Mouse (Mus musculus): ENCODE measurements at regions not wholly inside any gene's neighbourhood (a gene's known extent, or its start where the extent isn't known, plus 50 kb on each side); places are given as distances from the start of the nearest gene placed in this dataset.
"Not testable (repeated sequence)": the region's sequence is repeated elsewhere in the genome, so short reads cannot be mapped to it uniquely, and the experiment has no call there.

DNA sequence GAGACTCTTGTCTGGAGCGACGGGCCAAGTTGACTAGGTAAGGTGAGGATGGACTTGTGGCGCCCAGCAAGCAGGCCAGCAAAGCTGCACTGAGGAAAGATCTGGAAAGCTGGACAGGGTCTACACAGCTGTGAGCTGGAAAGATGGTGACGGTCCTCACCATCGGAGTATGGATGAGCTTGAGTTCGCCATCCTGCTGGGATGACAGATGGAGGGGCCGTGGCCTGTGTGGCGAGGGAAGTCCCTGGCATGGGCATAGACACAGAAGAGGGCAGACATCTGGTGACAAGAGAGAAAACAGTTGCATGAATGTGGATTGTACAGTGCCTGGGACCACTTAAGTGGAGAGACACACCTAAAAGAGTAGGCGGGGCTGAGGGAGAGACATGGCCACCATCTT is 57.6 kb downstream of the Tmem270 start:
- no peak overlapping the region for H3K27ac ChIP-seq
- H3K4me1 ChIP-seq (replicated peaks): no peaks in the 10 kb centered on the region
- ATAC-seq: no peak
- H3K4me2 ChIP-seq (replicated peaks): no peak overlapping the region
- H3K9ac ChIP-seq: no peak overlapping the region
- no peaks in the 10 kb centered on the region for H3K27me3 ChIP-seq (replicated peaks)
- WGBS: 94% methylated on average over 9 of the region's 9 CpGs
- H3K36me3 ChIP-seq: no peaks in the 10 kb centered on the region
- H3K9me3 ChIP-seq: no peaks in the 10 kb centered on the region
- H3K4me3 ChIP-seq (replicated peaks): no peak overlapping the region

- ATAC-seq: no peak
- H3K27me3 ChIP-seq (replicated peaks): no peaks in the 10 kb centered on the region
- no peak overlapping the region for H3K27ac ChIP-seq
- H3K4me2 ChIP-seq (replicated peaks): no peak overlapping the region
- H3K9ac ChIP-seq: no peak overlapping the region
- no peak overlapping the region for H3K4me3 ChIP-seq (replicated peaks)
- 93% methylated on average over 13 of the region's 13 CpGs for WGBS
- H3K4me1 ChIP-seq (replicated peaks): no peaks in the 10 kb centered on the region
- H3K9me3 ChIP-seq: no peaks in the 10 kb centered on the region
- H3K36me3 ChIP-seq: no peaks in the 10 kb centered on the region
Observed at GRCm38 (mm10) chr5:134848571-134848970, 58.0 kb downstream of the Tmem270 start.

DNA sequence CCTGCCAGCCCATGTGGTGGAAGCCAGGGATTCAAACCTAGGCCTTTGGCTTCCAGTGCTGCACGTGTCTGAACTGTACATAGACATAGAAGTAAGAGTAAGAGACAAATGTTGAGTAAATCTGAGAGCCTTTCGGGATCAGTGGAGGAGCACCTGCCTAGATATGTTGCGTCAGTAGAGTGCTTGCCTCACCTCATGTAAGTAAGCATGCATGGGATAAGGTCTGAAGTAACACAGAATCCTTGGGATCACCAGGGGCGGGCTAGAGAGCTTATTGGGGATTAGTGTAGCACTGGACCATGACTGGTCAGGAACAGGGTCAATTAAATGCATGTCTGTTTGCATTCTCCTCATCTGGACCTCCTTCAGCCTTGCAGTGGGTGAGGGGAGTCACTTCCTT is 61.1 kb downstream of the Tmem270 start:
- H3K36me3 ChIP-seq: no peaks in the 10 kb centered on the region
- no peak overlapping the region for H3K9ac ChIP-seq
- H3K4me3 ChIP-seq (replicated peaks): no peak overlapping the region
- ATAC-seq: no peak
- H3K4me2 ChIP-seq (replicated peaks): no peak overlapping the region
- H3K27ac ChIP-seq: no peak overlapping the region
- H3K4me1 ChIP-seq (replicated peaks): no peaks in the 10 kb centered on the region
- WGBS: 85% methylated on average over 4 of the region's 4 CpGs
- H3K9me3 ChIP-seq: no peaks in the 10 kb centered on the region
- H3K27me3 ChIP-seq (replicated peaks): no peaks in the 10 kb centered on the region

GRCm38 (mm10) chr5:134844216-134844615 is 62.3 kb downstream of the Tmem270 start:
- 72% methylated on average over 3 of the region's 3 CpGs for WGBS

GRCm38 (mm10) chr5:134841205-134841980 is 65.1 kb downstream of the Tmem270 start:
- H3K36me3 ChIP-seq: no peaks in the 10 kb centered on the region
- no peaks in the 10 kb centered on the region for H3K27me3 ChIP-seq (replicated peaks)
- H3K4me2 ChIP-seq (replicated peaks): no peak overlapping the region
- no peak overlapping the region for H3K9ac ChIP-seq
- no peak overlapping the region for H3K4me3 ChIP-seq (replicated peaks)
- no peak for ATAC-seq
- no peak overlapping the region for H3K27ac ChIP-seq
- H3K4me1 ChIP-seq (replicated peaks): no peaks in the 10 kb centered on the region
- WGBS: 89% methylated on average over 7 of the region's 7 CpGs
- H3K9me3 ChIP-seq: no peaks in the 10 kb centered on the region

More at GRCm38 (mm10) chr5:134844216-134844615, 62.3 kb downstream of the Tmem270 start:
- H3K9ac ChIP-seq; H3K4me3 ChIP-seq (replicated peaks); H3K4me1 ChIP-seq (replicated peaks); H3K27ac ChIP-seq; H3K27me3 ChIP-seq (replicated peaks); ATAC-seq; H3K36me3 ChIP-seq; H3K4me2 ChIP-seq (replicated peaks); H3K9me3 ChIP-seq: not testable (repeated sequence)

DNA sequence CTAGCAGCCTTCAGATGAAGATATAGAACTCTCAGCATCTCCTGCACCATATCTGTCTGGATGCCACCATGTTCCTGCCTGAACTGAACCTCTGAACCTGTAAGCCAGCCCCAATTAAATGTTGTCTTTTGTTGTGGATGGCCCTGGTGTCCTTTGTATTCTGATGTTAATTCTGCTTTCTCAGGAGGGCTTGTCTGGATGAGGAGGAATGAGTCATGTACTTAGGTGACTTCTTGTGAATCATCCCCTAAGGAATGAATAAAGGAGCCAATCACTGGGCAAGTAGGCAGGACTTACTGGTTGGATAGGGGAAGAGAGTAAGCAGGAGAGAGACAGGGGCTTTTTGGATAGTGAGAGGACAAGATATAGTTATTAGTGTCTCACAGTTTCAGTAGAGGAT is 70.0 kb downstream of the Tmem270 start:
- Histone ChIP-seq H3K4me2 (replicated peaks) (no peak overlapping the region), H3K36me3 (no peaks in the 10 kb centered on the region), H3K27ac (no peak overlapping the region), H3K27me3 (replicated peaks) (no peaks in the 10 kb centered on the region), H3K4me1 (replicated peaks) (no peaks in the 10 kb centered on the region), H3K4me3 (replicated peaks) (no peak overlapping the region), H3K9ac (no peak overlapping the region), H3K9me3 (no peaks in the 10 kb centered on the region)
- ATAC-seq: no peak

DNA sequence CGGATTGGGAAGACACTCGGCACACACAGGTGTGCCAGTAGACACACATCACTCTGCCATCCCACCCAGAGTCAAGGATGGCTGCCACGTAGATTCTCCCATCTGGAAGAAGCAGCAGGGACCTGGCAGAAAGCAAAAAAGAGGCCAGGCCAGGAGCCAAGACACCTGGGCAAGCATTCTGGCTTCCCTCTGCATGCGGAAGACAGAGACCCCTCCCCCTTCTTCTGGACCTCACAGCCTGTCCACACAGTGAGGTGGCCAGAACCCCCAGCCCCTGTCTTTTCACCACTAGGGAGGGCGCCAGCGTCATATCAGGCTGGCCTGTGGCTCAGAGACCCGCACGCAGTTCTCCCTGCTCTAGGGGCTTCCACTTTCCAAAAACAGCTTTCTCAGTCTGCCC is 73.6 kb downstream of the Tmem270 start:
- H3K9ac ChIP-seq: no peak overlapping the region
- H3K4me3 ChIP-seq (replicated peaks): no peak overlapping the region
- no peak overlapping the region for H3K27ac ChIP-seq
- WGBS: 71% methylated on average over 8 of the region's 8 CpGs
- H3K9me3 ChIP-seq: no peaks in the 10 kb centered on the region
- no peak overlapping the region for H3K4me2 ChIP-seq (replicated peaks)
- no peaks in the 10 kb centered on the region for H3K27me3 ChIP-seq (replicated peaks)
- H3K36me3 ChIP-seq: no peaks in the 10 kb centered on the region
- ATAC-seq: no peak
- H3K4me1 ChIP-seq (replicated peaks): no peaks in the 10 kb centered on the region

GRCm38 (mm10) chr5:134817671-134818070 is 70.5 kb upstream of the Eln start:
- 88% methylated on average over 4 of the region's 4 CpGs for WGBS
- ATAC-seq: no peak
- H3K4me3 ChIP-seq (replicated peaks): no peak overlapping the region
- no peak overlapping the region for H3K27ac ChIP-seq
- no peaks in the 10 kb centered on the region for H3K9me3 ChIP-seq
- no peaks in the 10 kb centered on the region for H3K36me3 ChIP-seq
- H3K4me2 ChIP-seq (replicated peaks): no peak overlapping the region
- H3K27me3 ChIP-seq (replicated peaks): no peaks in the 10 kb centered on the region
- no peaks in the 10 kb centered on the region for H3K4me1 ChIP-seq (replicated peaks)
- no peak overlapping the region for H3K9ac ChIP-seq

DNA sequence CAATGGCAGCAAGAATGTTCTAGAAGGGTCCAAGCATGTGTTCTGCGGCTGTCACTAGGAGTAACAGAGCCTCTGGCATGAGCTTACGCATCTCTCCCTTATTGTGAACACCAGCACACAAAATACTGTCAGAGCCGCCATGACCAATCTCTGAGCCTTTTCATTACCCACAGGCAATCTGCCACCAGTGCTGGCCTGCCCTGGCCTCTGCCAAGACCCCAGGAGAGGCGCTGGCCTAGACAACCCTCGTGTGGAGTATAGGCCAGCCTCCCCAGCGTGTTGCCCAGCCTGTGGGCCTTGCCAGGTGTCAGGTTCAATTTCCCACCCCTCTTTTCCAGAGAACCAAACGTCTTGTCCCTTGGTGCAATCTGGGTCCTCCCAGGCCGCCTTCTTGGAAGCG is 62.0 kb upstream of the Eln start:
- Histone ChIP-seq H3K4me2 (replicated peaks) (no peak overlapping the region), H3K27me3 (replicated peaks) (no peaks in the 10 kb centered on the region), H3K4me3 (replicated peaks) (no peak overlapping the region), H3K4me1 (replicated peaks) (no peaks in the 10 kb centered on the region), H3K9ac (no peak overlapping the region), H3K9me3 (no peaks in the 10 kb centered on the region), H3K36me3 (no peaks in the 10 kb centered on the region), H3K27ac (no peak overlapping the region)
- 83% methylated on average over 9 of the region's 9 CpGs for WGBS
- no peak for ATAC-seq

- WGBS: 87% methylated on average over 20 of the region's 20 CpGs
- Histone ChIP-seq H3K4me3 (replicated peaks) (no peak overlapping the region), H3K27me3 (replicated peaks) (no peaks in the 10 kb centered on the region), H3K4me1 (replicated peaks) (no peaks in the 10 kb centered on the region), H3K36me3 (no peaks in the 10 kb centered on the region), H3K27ac (no peak overlapping the region), H3K9ac (no peak overlapping the region), H3K9me3 (no peaks in the 10 kb centered on the region), H3K4me2 (replicated peaks) (no peak overlapping the region)
- ATAC-seq: no peak
Observed at GRCm38 (mm10) chr5:134804291-134805049, 57.3 kb upstream of the Eln start.

DNA sequence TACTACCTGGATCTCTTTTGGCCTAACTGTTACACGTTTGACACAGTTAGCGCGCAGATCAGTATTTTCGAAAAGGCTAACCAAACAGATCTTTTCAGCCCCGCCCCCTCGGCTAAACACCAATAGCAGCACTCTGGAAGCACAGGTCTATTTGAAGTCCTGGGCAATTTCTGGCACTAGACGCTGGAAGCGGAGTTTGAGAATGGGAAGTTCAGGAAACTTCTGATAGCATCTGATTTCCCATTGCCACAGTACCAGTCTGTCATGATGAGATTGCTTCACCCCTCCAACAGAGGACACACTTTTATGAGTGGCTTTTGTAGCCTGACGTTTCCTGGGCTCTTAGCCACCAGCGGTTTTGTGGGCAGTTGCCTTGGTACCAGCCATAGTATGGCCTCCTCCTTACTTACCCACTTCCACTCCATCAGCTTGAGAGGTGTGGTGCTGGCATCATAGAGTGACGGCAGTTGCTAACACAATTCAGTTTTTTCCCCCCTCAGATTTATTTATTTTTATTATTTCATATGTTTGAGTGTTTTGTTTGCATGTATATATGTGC is 55.1 kb upstream of the Eln start:
- Histone ChIP-seq H3K36me3 (no peaks in the 10 kb centered on the region), H3K27me3 (replicated peaks) (no peaks in the 10 kb centered on the region), H3K9me3 (no peaks in the 10 kb centered on the region), H3K27ac (no peak overlapping the region), H3K9ac (no peak overlapping the region), H3K4me2 (replicated peaks) (no peak overlapping the region), H3K4me3 (replicated peaks) (no peak overlapping the region), H3K4me1 (replicated peaks) (peaks cover 5% of the 10 kb centered on the region)
- WGBS: 86% methylated on average over 11 of the region's 11 CpGs
- ATAC-seq: no peak

DNA sequence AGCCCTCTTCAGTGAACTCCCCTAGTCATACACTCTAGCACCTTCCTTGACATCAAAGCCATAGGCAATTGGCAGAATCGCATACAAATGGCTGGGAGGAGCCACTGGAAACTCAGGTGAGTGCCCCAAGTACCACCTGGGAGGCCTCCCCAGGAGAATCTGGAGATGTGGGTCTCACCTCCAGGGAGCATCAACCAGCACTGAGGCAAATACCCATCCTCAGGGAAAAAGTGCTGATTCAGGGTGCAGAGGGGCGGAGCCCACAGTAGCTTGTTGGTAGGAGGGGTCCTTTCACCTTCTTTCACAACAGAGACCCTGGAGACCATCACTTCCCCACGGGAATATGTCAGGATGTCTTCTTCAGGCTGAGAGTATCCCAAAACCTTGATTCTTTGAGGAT is 53.4 kb upstream of the Eln start:
- no peak for ATAC-seq
- Histone ChIP-seq H3K4me3 (replicated peaks) (no peak overlapping the region), H3K36me3 (no peaks in the 10 kb centered on the region), H3K27me3 (replicated peaks) (no peaks in the 10 kb centered on the region), H3K4me2 (replicated peaks) (no peak overlapping the region), H3K9ac (no peak overlapping the region), H3K27ac (no peak overlapping the region), H3K9me3 (no peaks in the 10 kb centered on the region), H3K4me1 (replicated peaks) (peaks cover 5% of the 10 kb centered on the region)
- WGBS: 84% methylated on average over 3 of the region's 3 CpGs

GRCm38 (mm10) chr5:134799911-134800310 is 52.8 kb upstream of the Eln start:
- ATAC-seq: no peak
- Histone ChIP-seq H3K27me3 (replicated peaks) (no peaks in the 10 kb centered on the region), H3K9ac (no peak overlapping the region), H3K4me1 (replicated peaks) (peaks cover 5% of the 10 kb centered on the region), H3K36me3 (no peaks in the 10 kb centered on the region), H3K4me3 (replicated peaks) (no peak overlapping the region), H3K9me3 (no peaks in the 10 kb centered on the region), H3K27ac (no peak overlapping the region), H3K4me2 (replicated peaks) (no peak overlapping the region)

Data from intestine, embryonic 15.5 days (tissue).